Mouse (Mus musculus) right cerebral cortex, adult 18-20 months (tissue): Measurements from ENCODE around the gene Lgals1.
"Not testable (repeated sequence)": the region's sequence is repeated elsewhere in the genome, so short reads cannot be mapped to it uniquely, and the experiment has no call there.

ENCODE experiments used
- DNase-seq: peaks from one replicate; pipeline ENCODE4 v3.0.0; 2022; ENCODE audit warnings: mixed read lengths

The Lgals1 gene

GRCm38 (mm10) chr15:78926021-78926919 lies at the start of gene Lgals1:
Gene Lgals1 (plus strand): TSS chr15:78926725.
- DNase-seq, result peak; percentile 46

GRCm38 (mm10) chr15:78876991-78877809 lies 49.3 kb upstream of the Lgals1 start, which contains the start of gene Gga1:
Gene Gga1 (plus strand): TSS chr15:78877190.
- DNase-seq, result peak; percentile 95

DNA sequence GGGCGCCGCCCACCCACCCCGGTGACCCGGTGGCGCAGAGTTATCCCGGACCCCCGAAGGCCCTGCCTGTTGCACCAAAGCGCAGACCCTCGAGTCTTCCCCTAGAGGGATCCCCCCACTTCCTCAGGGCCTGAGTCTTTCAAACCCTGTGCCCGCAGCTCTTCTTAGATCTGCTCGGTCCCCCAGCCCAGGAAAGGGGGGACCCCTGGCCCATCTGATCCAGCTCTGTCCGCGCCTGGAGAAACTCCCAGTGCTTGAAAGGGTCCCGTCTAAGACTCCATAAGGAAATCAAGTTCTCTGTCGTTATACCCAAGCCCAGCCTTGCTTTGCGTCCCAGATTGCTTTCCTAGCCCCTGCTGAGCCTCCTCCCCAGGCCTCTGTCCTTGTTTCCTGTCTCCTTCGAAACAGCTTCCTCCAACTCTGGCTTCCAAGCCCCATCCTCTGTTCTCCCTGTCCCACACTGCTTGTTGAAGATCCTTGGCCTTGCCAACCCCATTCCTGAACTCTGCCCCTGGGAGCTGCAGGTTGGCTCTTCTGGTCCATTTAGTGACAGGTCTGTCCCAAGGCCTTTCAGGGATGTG lies 48.6 kb upstream of the Lgals1 start:
- DNase-seq, result no peak

DNA sequence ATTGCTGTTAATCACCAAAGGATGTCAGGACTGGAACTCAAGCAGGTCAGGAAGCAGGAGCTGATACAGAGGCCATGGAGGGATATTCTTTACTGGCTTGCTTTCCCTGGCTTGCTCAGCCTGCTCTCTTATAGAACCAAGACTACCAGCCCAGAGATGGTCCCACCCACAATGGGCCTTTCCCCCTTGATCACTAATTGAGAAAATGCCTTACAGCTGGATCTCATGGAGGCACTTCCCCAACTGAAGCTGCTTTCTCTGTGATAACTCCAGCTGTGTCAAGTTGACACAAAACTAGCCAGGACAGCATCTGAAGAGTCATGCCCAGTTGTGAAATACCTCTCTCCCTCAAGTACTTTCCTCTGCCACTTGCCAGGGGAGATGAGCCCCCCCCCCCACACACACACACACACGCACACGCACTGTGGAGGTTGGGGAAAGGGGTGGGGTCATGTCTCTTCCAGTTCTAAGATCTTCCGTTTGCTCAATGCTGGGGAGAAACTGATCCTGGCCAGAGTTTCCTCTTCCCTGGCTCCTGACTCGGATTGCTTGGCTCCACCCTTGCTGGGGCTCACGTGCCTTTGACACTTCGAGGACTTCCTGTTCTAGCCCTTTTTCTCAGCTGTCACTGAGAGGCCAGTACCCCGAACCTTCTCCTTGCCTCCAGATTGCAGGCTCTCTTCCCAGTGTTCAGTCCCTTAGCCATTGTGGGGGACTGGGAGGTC lies 47.6 kb upstream of the Lgals1 start:
- DNase-seq, result not testable (repeated sequence)

- DNase-seq, result no peak
These were observed 46.1 kb upstream of the Lgals1 start for GRCm38 (mm10) chr15:78880432-78880831.

GRCm38 (mm10) chr15:78881828-78882227 lies 44.7 kb upstream of the Lgals1 start:
- no peak for DNase-seq

DNA sequence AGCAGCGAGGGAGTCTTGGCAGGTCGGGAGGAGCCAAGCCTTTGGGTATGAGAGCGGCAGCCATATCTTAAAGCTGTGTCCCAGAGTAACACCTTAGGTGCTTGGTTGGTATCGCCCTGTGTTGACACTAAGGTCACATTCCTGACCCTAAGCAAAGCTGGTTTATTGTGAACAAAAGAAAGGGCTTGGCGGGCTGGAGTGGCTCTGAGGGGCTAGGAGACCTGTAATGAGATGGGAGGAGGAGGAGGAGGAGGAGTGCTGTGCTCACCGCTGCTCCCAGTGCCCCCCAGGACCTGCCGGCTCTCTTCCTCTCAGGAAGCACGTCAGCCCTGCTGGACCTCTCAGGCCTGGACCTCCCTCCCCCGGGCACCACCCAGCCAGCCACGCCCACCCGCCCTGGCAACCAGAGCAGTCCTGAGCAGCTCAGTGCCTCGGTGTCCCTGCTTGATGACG lies 37.1 kb upstream of the Lgals1 start:
- DNase-seq, result no peak

GRCm38 (mm10) chr15:78892440-78892839 lies 34.1 kb upstream of the Lgals1 start:
- DNase-seq, result no peak

DNA sequence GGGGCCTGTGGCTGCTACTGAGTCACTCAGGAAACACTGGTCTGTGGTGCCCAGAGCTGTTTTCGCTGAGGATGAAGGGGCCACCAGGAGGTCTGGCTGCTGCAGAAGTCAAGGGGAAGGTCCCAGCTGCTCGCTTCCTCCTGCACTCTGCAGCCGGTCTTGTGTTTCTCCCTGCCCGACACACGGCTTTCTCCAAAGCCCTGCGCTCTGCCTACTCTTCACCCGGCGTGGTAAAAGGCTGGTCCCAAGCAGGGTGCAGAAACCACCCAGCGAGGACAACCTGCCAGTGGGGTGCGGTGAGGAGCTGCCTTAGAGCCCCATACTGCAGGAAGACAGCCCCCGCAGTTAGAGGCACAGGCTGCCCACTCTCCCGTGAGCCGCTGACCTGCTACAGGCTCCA lies 31.8 kb upstream of the Lgals1 start:
- DNase-seq, result no peak

DNA sequence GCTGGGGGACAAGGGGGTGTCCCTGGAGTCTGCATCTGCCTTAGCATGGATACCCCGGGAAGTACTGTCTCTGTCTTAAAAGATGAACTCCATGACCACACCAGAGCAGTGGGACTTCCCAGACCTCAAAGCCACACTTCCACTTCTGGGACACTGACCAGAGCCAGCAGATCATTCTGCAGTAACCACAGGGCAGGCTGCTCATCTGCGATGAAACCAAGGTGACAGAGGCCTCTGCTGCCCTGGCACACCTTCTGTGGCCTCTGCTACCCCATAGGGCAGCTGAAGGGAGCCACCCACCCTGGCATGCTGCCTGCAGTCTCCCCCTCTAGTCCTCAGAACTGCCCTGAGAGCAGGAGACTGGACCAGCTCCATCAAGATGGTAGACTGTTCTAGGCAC lies 30.8 kb upstream of the Lgals1 start:
- no peak for DNase-seq

DNA sequence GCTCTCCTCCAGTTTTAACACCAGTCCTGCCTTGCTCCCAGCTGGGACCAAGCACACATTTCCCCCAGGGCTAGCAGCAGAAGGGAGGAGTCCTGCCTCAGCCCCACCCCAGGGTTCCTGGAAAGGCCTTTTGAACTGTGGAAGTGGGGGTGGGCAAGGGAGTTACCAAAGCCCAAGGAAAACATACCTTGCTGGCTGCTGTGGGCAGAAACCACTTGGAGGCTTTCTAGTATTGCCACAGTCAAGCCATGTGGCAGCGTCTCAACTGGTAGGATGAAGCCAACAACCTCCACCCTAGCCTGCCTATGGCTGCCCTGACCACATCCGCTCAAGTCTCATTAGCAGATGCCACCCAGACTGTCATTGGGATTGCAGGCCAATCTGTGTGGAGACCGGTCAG lies 30.4 kb upstream of the Lgals1 start:
- no peak for DNase-seq

GRCm38 (mm10) chr15:78897488-78897887 lies 29.0 kb upstream of the Lgals1 start:
- no peak for DNase-seq

DNA sequence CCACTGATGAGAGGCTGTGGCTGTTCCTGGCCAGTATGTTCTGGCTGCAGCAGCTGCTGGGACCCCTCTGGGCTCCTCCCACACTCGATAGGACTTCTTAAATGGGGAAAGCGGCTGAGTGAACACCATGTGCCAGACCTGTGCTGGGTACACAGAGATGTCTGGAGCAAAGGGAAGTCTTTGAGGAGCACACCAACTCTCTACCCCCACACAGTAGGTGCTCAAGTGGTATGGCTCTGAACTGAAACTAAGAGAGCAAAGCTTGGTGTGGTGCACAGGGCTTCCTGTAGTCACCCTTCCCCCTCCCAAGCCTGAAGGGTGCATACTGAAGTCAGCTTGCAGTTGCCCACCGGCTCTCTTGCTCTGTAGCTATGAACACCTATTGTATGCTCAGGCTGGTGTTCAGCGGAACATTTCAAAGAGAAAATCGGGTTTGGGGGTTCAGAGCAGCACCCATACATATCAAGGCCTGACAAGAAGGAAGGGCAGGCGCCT lies 28.0 kb upstream of the Lgals1 start:
- DNase-seq, result no peak

GRCm38 (mm10) chr15:78899409-78899739 lies 27.2 kb upstream of the Lgals1 start, which contains the start of gene Gm49510:
Gene Gm49510 (plus strand): TSS chr15:78899667.
- no peak for DNase-seq

DNA sequence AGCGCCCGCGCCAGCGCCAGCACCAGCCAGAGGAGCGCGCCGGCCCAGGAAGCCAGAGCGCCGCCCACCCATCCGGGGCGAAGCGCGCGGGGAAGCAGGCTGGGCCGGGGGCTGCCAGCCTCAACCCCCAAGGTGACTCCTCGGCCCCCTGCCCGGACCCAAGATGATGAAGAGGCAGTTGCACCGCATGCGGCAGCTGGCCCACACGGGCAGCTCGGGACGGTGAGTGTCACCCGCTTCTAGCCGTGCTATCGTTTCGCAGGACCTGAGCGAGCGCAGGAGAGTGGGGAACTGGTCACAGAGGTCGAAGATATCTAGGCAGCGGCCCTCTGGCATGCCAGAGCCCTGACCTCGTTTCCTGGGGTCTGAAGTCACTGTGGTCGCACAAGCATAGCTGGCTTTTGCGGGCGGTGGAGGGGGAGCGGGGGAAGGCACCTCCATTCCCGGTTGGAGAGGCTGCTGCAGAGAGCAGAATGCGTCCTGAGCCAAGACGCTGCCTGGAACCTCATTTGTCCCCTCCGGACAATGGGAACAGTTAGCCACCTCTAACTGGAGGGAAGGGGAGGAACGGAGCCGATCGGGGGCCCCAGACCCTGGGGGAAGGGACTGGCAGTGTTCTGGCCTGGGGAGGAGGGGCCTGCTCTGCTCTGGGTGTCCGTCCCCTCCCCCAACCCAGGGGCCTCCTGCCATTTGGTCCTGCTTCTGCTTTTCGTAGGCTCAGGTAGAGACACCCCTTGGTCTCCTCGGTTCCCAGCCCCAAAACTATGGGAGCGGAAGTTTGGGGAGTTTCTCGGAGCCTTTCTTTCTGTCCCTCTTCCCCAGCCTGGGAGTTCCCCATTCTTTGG lies 26.6 kb upstream of the Lgals1 start, which contains the start of gene Sh3bp1:
TSS of gene Sh3bp1 (plus strand) at position 29 of the 845 bp plus-strand sequence.
- DNase-seq, result peak; percentile 64

DNA sequence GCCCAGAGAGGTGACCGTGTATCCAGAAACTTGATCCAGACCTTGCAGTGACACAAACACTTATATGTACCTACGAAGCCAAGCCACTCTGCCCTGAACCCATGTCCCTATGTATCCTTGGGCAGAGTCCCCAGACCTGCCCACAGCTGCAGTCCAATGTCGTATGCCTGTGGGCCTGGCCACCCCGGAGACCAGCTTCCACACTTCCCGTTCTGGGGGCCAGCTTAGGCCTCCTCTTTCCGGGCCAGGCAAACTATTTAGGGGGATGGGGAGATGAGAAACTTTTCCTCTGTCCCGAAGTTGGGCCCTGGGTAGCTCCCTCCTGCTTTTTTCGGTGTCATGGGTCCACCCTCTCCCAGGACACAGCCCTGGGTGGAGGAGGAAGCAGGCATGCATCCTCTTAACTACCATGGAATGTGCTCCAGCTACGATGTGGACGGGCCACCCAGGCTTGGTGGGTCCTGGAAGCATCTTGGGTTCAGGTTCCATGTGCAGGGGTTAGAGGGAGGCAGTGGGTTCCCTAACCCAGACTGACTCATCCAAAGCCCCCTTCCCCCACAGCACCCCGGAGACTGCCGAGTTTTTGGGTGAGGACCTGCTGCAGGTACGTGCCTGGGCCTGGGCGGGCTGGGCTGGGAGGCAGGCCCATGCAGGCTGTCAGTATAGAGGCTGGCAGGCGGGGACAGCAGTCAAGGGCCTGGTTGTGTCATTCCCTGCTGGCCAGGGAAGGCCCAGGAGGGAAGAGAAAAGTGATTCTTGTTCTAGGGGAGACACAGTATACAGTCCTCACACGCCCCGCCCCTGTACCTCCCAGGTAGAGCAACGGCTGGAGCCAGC lies 25.7 kb upstream of the Lgals1 start:
- DNase-seq, result no peak

DNA sequence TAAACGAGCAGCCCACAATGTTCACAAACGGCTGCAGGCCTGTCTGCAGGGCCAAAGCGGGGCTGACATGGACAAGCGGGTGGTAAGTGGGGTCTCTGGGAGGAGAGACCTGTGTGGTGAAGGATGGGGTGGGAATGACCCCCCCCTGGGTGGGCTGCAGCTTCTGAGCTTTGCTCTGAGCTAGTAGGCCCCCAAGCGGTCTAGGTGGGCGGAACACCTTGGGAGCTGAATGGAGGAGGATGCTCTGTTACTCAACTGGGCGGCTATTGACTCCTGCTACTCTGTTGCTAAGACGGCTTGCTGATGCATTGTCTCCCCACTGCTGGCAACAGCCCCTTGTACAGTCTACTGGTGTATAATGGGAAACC lies 25.1 kb upstream of the Lgals1 start:
- DNase-seq, result no peak

DNA sequence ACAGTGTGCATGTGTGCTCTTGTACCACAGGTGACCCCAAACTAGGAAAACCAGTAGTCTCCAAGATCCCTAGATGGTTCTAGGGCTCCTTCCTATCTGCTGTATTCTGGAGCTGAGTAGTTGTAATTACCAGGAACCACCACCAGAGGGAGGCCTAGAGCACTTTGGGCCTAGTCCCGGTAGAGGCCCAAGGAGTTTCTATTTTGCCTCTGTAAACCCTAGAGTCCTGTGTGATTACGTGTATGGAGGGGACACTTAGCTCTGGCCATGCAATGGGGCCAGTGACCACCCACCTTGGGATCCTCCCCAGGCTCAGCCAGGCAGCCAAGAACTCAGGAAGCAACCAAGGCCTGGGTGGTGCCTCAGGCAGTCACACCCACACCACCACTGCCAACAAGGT lies 23.3 kb upstream of the Lgals1 start:
- peak; percentile 81 for DNase-seq

- DNase-seq, result no peak
These were observed 18.1 kb upstream of the Lgals1 start for GRCm38 (mm10) chr15:78908399-78908798.

DNA sequence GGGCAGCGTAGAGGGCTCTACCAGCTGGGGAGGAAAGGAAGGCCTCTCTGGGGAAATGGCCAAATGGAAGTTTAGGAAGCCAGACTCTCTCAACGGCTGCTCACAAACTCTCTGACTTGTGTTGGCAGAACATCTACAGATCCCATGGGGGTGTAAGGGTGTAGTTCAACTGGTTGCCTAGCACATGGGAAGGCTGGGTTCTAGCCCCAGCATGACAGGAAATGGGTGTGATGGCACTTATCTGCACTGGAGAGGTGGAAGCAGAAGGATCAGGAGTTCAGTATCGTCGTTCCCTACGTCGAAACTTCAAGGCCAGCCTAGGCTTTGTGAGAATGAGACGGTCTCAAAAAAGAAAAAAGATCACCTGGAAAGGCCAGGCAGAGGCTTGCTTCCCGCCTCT lies 17.5 kb upstream of the Lgals1 start:
- DNase-seq, result no peak

- peak; percentile 52 for DNase-seq
These were observed 14.5 kb upstream of the Lgals1 start for GRCm38 (mm10) chr15:78912040-78912439.
